Mouse (Mus musculus): ENCODE measurements around the gene Atp5h. TPM values are rescaled to one million over a fixed set of nuclear protein-coding genes. Genes with fewer than 3 reads are reported as not detected.

The Atp5h gene
- polyA plus RNA-seq, 2 experiments, result 334 to 620 TPM

- H3K36me3 ChIP-seq (replicated peaks; ENCODE audit: control insufficient read depth, insufficient read depth, low read depth), result no peaks in the 10 kb centered on the region
- ATAC-seq (ENCODE audit: insufficient read depth) (no peak), DNase-seq (ENCODE audit: low read depth in 3 of 3, low spot score in 3 of 3) (no peak)
- H3K9me3 ChIP-seq (ENCODE audit: control insufficient read depth, low read length), result no peaks in the 10 kb centered on the region
- H3K27me3 ChIP-seq (ENCODE audit: control insufficient read depth, insufficient read depth, low read length), result peaks cover 41% of the 10 kb centered on the region
- no peaks in the 10 kb centered on the region; a peak in 1 of 4 replicates for H3K4me1 ChIP-seq (replicated peaks; ENCODE audit: control insufficient read depth in 2 of 2, insufficient read depth in 2 of 2, low read length in 1 of 2)
- no peak overlapping the region for H3K27ac ChIP-seq
- WGBS (ENCODE audit: insufficient replicate concordance), result 66% methylated on average over 4 of the region's 4 CpGs
- no peak for TF ChIP-seq EP300 (IDR thresholded peaks at IDR 0.05; ENCODE audit: low read depth)
- no peak for TF ChIP-seq CTCF (IDR thresholded peaks at IDR 0.05; ENCODE audit: low read depth)
- no peak overlapping the region for H3K4me3 ChIP-seq (ENCODE audit: insufficient read depth in 1 of 2, low read depth in 2 of 2, low read length in 2 of 2)
- no peak overlapping the region for H3K4me2 ChIP-seq (ENCODE audit: low read depth)
- H3K9ac ChIP-seq (replicated peaks), result no peak overlapping the region
Measured at GRCm38 (mm10) chr11:115377254-115377653, 42.5 kb downstream of the Atp5h start.

DNA sequence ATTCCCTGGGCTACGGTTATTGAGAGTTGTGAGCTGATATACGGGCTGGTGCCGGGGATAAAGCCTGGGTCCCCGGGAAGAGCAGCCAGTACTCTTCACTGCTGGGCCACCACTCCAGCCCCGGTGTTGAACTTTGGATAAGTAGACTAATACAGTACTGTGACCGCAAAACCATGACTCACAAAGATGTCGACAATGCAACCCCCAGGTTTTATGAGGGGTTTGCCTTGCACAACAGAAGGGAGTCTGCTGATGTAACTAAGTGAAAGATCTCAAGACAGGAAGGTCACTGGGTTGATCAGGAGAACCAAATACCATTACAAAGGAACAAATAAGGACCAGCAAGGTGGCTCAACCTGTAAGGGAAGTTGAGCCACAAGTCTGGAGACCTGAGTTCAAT is 43.0 kb downstream of the Atp5h start:
- ATAC-seq (ENCODE audit: insufficient read depth) (no peak), DNase-seq (ENCODE audit: low read depth in 3 of 3, low spot score in 3 of 3) (no peak)
- Histone ChIP-seq H3K27me3 (ENCODE audit: control insufficient read depth, insufficient read depth, low read length) (peaks cover 36% of the 10 kb centered on the region), H3K4me3 (ENCODE audit: insufficient read depth in 1 of 2, low read depth in 2 of 2, low read length in 2 of 2) (no peak overlapping the region), H3K36me3 (replicated peaks; ENCODE audit: control insufficient read depth, insufficient read depth, low read depth) (no peaks in the 10 kb centered on the region), H3K4me2 (ENCODE audit: low read depth) (no peak overlapping the region), H3K9ac (replicated peaks) (no peak overlapping the region), H3K9me3 (ENCODE audit: control insufficient read depth, low read length) (no peaks in the 10 kb centered on the region), H3K27ac (no peak overlapping the region), H3K4me1 (replicated peaks; ENCODE audit: control insufficient read depth in 2 of 2, insufficient read depth in 2 of 2, low read length in 1 of 2) (no peaks in the 10 kb centered on the region; a peak in 1 of 4 replicates)
- TF ChIP-seq EP300 (IDR thresholded peaks at IDR 0.05; ENCODE audit: low read depth), result no peak
- TF ChIP-seq CTCF (IDR thresholded peaks at IDR 0.05; ENCODE audit: low read depth), result no peak
- 55% methylated on average over 7 of the region's 7 CpGs for WGBS (ENCODE audit: insufficient replicate concordance)

- Histone ChIP-seq H3K4me2 (ENCODE audit: low read depth) (no peak overlapping the region), H3K27me3 (ENCODE audit: control insufficient read depth, insufficient read depth, low read length) (peaks cover 24% of the 10 kb centered on the region), H3K4me1 (replicated peaks; ENCODE audit: control insufficient read depth in 2 of 2, insufficient read depth in 2 of 2, low read length in 1 of 2) (no peaks in the 10 kb centered on the region), H3K9me3 (ENCODE audit: control insufficient read depth, low read length) (no peaks in the 10 kb centered on the region), H3K27ac (no peak overlapping the region), H3K36me3 (replicated peaks; ENCODE audit: control insufficient read depth, insufficient read depth, low read depth) (no peaks in the 10 kb centered on the region), H3K4me3 (ENCODE audit: insufficient read depth in 1 of 2, low read depth in 2 of 2, low read length in 2 of 2) (no peak overlapping the region), H3K9ac (replicated peaks) (no peak overlapping the region)
- ATAC-seq (ENCODE audit: insufficient read depth) (no peak), DNase-seq (ENCODE audit: low read depth in 3 of 3, low spot score in 3 of 3) (no peak)
- WGBS (ENCODE audit: insufficient replicate concordance), result 41% methylated on average over 12 of the region's 12 CpGs
- TF ChIP-seq EP300 (IDR thresholded peaks at IDR 0.05; ENCODE audit: low read depth) (no peak), CTCF (IDR thresholded peaks at IDR 0.05; ENCODE audit: low read depth) (no peak)
Measured at GRCm38 (mm10) chr11:115374695-115375425, 44.9 kb downstream of the Atp5h start.

DNA sequence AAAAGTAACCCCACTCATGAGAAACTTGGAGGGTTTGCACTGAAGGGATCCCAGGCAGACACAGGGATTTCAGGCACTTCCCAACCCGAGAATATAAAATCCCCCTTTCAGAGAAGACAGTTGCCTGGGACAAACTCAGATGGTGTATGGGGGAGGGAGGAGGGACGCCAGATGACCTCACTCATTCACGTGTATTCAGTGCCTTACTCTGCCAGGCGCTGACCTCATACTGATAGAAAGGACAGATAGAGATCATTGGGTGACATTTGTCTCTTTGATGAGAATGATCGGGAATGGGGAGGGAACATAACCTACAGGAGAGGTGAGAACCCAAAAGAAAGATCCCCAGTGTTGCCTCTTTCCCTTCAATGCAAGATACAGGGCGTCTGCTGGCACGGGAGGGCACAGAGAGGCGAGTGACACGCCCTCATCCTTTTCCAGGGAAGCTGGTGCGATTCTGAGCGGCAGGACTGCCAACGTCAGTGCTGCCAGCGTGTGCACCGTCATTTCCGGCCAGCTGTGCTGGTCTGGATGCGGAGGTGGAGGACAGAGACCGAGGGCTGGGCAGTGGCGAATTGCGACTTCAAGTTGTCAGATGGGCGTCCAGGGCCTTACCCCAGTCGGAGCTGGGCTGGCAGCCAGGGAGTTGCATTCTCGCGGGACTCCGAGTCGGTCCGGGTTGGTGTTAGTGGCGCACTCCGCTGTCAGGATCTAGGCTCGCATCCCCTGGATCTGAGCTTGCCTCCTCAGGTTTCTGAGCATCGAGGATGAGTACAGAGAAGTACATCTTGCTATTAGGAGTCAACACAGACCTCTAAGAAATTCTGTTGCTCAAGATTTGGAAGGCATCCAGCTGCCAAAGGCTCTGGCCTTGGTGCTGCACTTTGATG is 45.7 kb downstream of the Atp5h start:
- 3% methylated on average over 30 of the region's 30 CpGs for WGBS (ENCODE audit: insufficient replicate concordance)
- Histone ChIP-seq H3K27ac (no peak overlapping the region), H3K36me3 (replicated peaks; ENCODE audit: control insufficient read depth, insufficient read depth, low read depth) (no peaks in the 10 kb centered on the region), H3K27me3 (ENCODE audit: control insufficient read depth, insufficient read depth, low read length) (peaks cover 24% of the 10 kb centered on the region), H3K4me3 (ENCODE audit: insufficient read depth in 1 of 2, low read depth in 2 of 2, low read length in 2 of 2) (no peak overlapping the region), H3K9me3 (ENCODE audit: control insufficient read depth, low read length) (no peaks in the 10 kb centered on the region), H3K4me1 (replicated peaks; ENCODE audit: control insufficient read depth in 2 of 2, insufficient read depth in 2 of 2, low read length in 1 of 2) (no peaks in the 10 kb centered on the region), H3K9ac (replicated peaks) (no peak overlapping the region), H3K4me2 (ENCODE audit: low read depth) (peak overlapping the region; percentile 50)
- TF ChIP-seq EP300 (IDR thresholded peaks at IDR 0.05; ENCODE audit: low read depth) (no peak), CTCF (IDR thresholded peaks at IDR 0.05; ENCODE audit: low read depth) (no peak)
- no peak for DNase-seq (ENCODE audit: low read depth in 3 of 3, low spot score in 3 of 3)
- ATAC-seq (ENCODE audit: insufficient read depth), result no peak

DNA sequence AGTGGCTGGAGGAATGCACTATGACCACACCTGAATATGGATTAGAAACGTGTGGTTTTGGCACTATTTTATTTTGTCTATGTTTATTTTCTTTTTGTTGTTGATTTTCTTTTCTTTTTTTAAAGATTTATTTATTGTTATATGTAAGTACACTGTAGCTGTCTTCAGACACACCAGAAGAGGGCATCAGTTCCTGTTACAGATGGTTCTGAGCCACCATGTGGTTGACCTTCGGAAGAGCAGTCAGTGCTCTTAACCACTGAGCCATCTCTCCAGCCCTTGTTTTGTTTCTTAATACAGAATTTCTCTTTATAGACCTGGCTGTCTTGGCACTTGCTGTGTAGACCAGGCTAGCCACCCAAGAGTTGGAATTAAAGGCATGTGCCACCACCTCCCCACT is 47.0 kb downstream of the Atp5h start:
- peaks cover 32% of the 10 kb centered on the region for H3K27me3 ChIP-seq (ENCODE audit: control insufficient read depth, insufficient read depth, low read length)

More for the DNA sequence above, 47.0 kb downstream of the Atp5h start:
- Histone ChIP-seq H3K27ac (no peak overlapping the region), H3K9me3 (ENCODE audit: control insufficient read depth, low read length) (no peaks in the 10 kb centered on the region), H3K4me1 (replicated peaks; ENCODE audit: control insufficient read depth in 2 of 2, insufficient read depth in 2 of 2, low read length in 1 of 2) (peaks cover 0 to under 1% of the 10 kb centered on the region in 2 experiments; a peak in 1 of 4 replicates), H3K36me3 (replicated peaks; ENCODE audit: control insufficient read depth, insufficient read depth, low read depth) (no peaks in the 10 kb centered on the region), H3K4me2 (ENCODE audit: low read depth) (no peak overlapping the region), H3K4me3 (ENCODE audit: insufficient read depth in 1 of 2, low read depth in 2 of 2, low read length in 2 of 2) (no peak overlapping the region), H3K9ac (replicated peaks) (no peak overlapping the region)
- WGBS (ENCODE audit: insufficient replicate concordance), result 29% methylated on average over 2 of the region's 2 CpGs
- no peak for DNase-seq (ENCODE audit: low read depth in 3 of 3, low spot score in 3 of 3)
- TF ChIP-seq EP300 (IDR thresholded peaks at IDR 0.05; ENCODE audit: low read depth), result no peak
- ATAC-seq (ENCODE audit: insufficient read depth), result no peak
